Mouse (Mus musculus): ENCODE results near the gene Agtr1b.

Gene Agtr1b

GRCm38 (mm10) chr3:20366558-20367522 lies at the start of gene Agtr1b:
Agtr1b (minus strand) TSS chr3:20367177.
- no peak for DNase-seq

- no peak for DNase-seq
Observed at GRCm38 (mm10) chr3:20353598-20353997, 13.4 kb downstream of the Agtr1b start.

- no peak for DNase-seq
Observed at GRCm38 (mm10) chr3:20348206-20348605, 18.8 kb downstream of the Agtr1b start.

GRCm38 (mm10) chr3:20340402-20340801 lies 26.6 kb downstream of the Agtr1b start:
- DNase-seq: no peak

- DNase-seq: no peak
Observed at GRCm38 (mm10) chr3:20334681-20335080, 32.3 kb downstream of the Agtr1b start.

- DNase-seq: no peak
Observed at GRCm38 (mm10) chr3:20317233-20317632, 49.7 kb downstream of the Agtr1b start.

- no peak for DNase-seq
Observed at GRCm38 (mm10) chr3:20309142-20309541, 57.8 kb downstream of the Agtr1b start.

GRCm38 (mm10) chr3:20307256-20307655 lies 59.7 kb downstream of the Agtr1b start:
- no peak for DNase-seq

- no peak for DNase-seq
Observed at GRCm38 (mm10) chr3:20304758-20305352, 62.1 kb downstream of the Agtr1b start.

GRCm38 (mm10) chr3:20295546-20295945 lies 71.4 kb downstream of the Agtr1b start:
- no peak for DNase-seq

GRCm38 (mm10) chr3:20294542-20295348 lies 72.2 kb downstream of the Agtr1b start:
- DNase-seq: no peak

GRCm38 (mm10) chr3:20291370-20291769 lies 75.6 kb downstream of the Agtr1b start:
- DNase-seq: no peak

GRCm38 (mm10) chr3:20288761-20289160 lies 78.2 kb downstream of the Agtr1b start:
- DNase-seq: no peak

- no peak for DNase-seq
Observed at GRCm38 (mm10) chr3:20281796-20282195, 85.2 kb downstream of the Agtr1b start.

- DNase-seq: no peak
Observed at GRCm38 (mm10) chr3:20275633-20276032, 91.3 kb downstream of the Agtr1b start, which contains the start of gene Cpb1. Cpb1 (minus strand) TSS chr3:20275733.
